Mouse (Mus musculus) cerebellum, adult 11-12 months (tissue): ENCODE results near the gene Crtam.

Experiments
- DNase-seq: peaks from one replicate; pipeline ENCODE4 v3.0.0; 2022

Crtam gene

DNA sequence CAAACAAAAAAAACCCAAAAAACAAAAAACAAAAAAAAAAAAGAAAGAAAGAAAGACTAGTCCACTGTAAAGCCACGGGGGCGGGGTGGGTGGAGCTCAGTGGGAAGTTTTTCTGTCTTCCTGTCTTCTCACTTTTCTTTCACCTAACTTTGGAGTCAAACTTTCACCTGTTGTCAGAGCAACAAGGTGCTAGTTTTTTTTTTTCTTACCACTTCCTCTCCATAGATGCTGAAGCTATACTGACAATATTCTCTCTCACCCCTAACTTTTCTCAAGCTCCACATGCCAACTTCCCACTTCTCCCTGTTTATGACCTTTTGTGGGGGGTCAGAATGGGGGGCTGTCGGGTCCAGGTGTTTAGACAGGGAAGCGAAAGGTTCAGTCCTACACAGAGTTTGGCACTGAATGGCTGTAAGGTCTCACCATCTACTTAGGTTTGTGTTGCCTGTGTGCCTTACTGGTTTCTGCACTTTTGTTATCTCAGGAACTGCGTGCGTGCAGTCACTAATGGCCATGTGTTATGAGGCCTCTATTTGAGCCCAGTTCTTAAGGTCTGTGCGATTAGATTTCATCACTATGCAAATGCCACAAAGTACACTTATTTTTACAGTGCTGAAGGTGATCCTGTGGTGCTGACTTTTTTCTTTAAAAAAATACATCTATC is 7.2 kb downstream of the Crtam start:
- DNase-seq = no peak

- DNase-seq = no peak
These were observed 10.4 kb downstream of the Crtam start for GRCm38 (mm10) chr9:40994075-40994474.

- DNase-seq = no peak
These were observed 12.9 kb downstream of the Crtam start for GRCm38 (mm10) chr9:40991511-40991910.

GRCm38 (mm10) chr9:40989940-40990588 is 14.4 kb downstream of the Crtam start:
- DNase-seq = peak; percentile 45

DNA sequence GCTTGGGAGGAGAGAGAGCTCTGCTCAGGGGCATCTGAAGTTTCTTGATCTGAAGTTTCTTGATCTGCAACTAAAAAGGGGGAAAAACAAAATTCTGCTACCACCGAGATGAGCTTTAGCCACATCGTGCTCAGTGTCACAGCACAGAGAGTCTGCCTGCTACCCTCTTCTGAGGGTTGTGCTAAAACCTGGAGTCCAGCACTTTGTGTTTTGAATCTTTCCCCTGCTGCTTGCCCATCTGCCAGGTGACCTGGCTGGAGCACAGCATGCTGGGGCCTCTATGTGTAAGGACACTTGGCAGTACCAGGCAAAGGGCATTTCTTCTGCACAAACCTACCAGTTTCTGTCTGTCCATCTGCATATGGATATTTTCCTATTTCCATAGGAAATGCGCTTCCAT is 20.1 kb downstream of the Crtam start:
- peak; percentile 95 for DNase-seq

DNA sequence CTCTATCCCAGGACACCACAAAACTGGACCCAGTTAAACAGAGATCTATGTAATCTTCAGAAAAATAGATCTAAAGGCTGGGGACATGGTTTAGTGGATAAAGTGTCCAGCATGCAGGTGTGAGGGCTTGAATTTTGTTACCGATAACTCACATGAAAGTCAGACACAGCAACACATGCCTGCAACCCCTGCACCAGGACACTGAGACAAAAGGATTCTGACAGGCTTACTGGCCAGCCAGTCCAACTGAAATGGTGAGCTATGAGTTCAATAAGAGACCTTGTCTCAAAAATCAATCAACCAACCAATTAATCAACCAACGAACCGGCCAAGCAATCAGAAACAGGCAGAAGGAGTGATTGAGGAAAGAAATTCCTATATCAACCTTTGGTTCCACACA is 20.7 kb downstream of the Crtam start:
- peak; percentile 42 for DNase-seq

DNA sequence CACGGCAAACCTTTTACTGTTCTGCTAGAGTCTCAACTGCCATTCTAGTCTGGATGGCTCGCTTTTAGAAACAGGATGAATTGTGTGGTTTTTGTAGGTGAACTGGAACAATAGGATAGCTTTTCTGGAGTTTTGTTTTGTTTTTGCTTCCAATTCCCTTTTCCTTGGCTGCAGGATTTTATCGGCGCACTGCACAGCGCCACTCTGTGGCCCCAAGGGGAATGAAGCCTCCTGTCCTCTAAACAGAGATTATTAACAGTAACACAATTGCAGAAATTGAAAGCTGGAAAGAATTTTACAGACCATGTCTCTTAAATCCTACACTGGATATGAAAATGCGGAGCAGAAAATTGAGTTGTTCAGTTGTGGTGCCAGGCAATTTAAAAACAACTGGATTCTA is 21.9 kb downstream of the Crtam start:
- DNase-seq = peak; percentile 51

DNA sequence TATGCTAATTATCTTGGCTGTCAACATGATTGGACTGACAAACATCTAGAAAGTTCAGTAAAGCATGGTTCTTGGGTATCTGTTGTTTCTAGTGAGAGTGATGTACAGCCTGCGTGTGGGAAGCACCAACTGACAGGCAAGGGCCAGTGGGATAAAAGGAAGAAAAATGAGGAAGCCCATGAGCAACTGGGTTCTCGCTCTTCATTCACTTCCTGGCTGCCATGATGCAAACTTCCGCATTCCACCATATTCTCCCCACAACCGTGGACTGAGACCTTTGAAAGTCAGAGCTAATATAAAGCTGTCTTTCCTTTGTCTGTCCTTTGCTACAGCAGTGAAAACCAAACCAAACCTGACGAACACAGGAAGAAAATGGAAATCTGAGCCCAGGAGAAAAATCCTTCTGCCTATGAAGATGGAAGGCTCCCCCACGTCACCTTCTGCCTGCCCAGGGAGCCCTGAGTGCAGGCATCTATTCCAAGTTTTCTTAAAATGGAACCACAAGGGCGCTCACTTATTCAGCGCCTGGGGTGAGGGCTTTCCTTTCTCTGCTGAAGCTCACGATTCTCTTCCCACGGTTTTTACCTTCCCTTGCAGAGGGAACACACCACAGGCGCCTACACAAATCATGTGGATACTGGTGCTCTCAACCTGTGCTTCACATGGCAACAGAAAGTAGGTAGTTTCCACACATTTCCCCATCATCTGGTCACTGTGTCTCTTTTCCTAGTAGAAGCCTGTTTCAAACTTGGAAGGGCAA is 30.2 kb downstream of the Crtam start:
- DNase-seq = no peak

DNA sequence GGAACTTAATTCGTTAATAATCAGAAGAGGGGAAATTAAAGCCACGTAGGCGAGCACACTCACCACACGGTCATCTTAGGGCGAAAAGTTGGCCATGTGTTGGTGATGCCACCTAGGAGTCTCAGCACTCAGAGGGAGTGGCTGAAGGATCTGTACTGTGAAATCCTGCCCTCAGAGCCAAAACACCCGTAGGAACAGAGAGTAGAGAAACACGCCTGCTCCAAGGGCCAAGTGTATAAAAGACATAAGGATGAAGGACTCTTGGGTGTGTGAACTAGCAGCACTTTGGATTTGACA is 40.1 kb downstream of the Crtam start:
- DNase-seq = no peak

DNA sequence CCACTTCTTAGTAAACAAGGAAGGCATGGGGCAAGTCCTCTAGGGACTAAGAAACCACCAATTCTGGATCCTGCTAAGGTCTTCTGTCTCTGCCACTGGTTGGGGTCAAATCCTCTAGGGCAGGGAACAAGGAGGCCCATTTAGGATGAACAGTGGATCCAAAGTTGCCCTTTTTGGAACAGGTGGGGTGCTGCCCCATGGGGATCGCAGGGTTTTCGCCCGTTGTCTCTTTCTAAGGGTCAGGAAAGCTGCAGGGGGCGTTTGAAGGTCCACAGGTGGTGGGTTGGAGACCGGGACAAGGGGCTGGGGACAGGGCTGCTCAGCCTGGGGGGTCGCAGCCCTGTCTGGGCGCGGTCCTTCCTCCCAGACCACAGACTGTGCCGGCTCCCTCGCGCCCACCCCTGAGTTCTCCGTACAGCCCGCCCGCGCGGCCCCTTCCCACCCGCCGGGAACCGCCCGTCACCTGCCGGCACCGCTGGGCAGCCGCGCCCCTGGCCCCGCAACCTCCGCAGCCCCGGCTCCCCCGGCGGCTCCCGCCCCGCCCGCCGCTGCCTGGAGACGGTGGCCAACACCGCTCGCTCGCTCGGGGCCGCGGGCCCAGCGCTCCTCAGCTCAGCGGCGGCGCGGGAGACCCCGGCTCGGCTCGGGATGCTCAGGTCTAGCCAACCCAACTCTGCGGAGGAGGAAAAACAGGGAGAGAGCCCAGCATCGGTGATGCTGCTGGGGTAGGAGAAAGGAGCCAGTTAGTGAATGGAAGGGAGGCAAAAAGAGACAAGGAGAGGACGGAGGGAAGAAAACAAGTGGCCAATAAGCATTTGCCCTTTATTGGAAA is 40.6 kb downstream of the Crtam start, which contains the start of gene Jhy:
TSS of gene Jhy (minus strand) at position 533 of the 832 bp plus-strand sequence.
- no peak for DNase-seq

DNA sequence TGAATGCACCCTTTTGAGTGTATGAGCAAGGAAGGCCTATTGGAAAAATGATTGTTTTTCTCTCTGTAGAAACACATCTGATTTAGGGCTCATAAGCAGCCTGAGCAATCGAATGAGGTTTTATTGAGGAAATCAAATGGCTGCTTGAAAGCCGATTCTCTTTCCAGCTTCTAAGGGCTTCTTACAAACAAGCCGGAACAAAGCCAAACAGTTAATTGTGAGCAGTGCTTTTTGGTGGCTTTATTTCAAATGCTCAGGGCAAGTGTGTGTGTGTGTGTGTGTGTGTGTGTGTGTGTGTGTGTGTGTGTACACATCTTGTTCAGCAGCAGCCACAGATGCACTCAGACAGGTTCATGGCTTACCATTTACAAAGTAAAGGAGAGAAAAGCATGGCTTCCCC is 43.0 kb downstream of the Crtam start:
- DNase-seq = no peak

GRCm38 (mm10) chr9:40949039-40949615 is 55.3 kb downstream of the Crtam start:
- no peak for DNase-seq

DNA sequence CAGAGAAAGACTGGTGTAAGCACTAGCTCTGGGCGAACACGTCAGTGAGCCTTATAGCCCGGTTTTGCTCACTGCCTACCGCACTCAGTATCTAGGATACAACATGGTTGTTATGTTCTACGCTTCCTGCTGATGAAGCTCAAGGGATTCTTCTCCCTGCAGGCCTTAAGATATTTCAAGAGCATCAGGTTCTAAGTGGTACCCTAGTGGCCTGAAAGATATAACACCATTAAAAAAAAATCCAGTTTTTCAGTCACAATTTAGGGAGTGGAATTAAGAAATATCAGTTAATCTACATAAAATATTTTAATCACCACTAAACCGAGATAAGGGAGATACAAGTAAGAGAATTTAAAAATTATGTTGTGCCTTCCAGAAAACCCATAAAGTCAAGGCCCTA is 56.0 kb downstream of the Crtam start:
- no peak for DNase-seq

DNA sequence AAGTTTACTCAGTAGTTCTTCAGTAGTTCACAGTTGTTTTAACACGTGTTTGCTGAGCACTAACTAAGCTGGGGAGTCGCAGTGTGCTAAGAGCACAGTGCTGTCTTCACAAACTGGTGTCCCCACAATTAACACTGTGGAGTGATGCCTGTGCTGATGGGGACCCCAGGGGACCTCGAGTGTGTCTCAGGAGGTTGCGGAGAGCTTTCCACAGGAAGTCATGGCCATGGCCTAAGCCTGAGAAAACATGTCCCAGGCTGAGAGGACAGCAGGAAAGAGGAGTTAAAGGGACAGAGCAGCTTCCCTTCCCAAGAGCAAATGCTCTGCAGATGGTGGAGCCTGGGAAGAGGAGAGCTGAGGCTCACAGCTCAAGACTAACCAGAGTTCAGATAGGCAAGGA is 57.3 kb downstream of the Crtam start:
- DNase-seq = no peak

GRCm38 (mm10) chr9:40937425-40937824 is 67.0 kb downstream of the Crtam start:
- no peak for DNase-seq

DNA sequence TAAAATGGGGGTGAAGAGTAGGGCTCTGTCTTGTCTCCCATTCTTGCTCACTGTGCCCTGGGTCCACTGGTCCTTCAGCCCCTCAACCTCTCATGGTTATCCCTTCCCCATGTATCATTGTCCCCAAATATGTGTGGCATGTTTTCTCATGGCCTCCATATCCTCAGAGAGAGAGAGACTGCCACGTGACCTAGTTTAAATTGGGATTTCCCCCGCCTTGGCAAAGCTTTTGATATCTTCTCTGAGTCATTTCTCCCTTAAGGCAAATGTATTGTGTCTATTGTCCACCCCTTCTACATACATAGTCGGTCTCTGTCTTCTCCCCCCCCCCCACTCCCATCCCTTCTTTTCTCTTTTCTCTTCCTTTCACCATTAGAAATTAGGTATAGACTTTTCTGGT is 71.1 kb downstream of the Crtam start:
- no peak for DNase-seq

DNA sequence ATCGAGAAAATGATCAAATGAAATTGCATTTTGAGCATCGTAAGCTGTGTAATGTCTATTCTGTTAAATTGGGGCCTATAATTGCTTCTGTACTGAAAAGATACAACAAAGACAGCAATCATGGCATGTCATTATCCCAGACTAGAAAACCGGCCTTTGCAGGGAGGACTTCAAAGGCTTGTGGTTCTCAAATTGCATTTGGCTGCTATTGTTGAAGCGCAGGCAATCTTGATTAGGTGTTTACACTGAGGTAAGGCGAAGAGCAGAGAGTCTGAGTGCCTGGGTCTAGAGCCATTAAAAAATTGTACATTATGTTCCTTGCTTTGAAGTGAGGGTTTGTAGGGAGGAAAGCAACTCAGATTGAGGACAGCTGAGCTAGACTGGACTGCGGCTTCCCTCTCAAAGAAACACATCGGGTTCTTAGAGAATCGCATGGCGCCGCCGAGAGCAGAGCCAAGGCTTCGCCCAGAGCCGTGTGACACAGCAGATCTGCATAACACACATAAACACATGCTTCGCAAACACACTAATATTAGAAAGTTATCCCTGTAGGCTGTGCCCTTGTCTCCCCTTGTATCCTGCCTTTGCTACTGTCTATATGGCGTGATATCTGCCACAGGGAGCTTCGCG is 77.0 kb downstream of the Crtam start:
- DNase-seq = no peak
